Mouse (Mus musculus) ES-E14 (cell line): Measurements from ENCODE around the gene D10Wsu102e. TPM values are rescaled to one million over a fixed set of nuclear protein-coding genes. Genes with fewer than 3 reads are reported as not detected.
"Not testable (repeated sequence)": the region's sequence is repeated elsewhere in the genome, so short reads cannot be mapped to it uniquely, and the experiment has no call there.

Experiments
- DNase-seq: peaks from one replicate; pipeline ENCODE4 v3.0.0-alpha.2; 2013; ENCODE audit warnings: low read depth, low spot score
- H3K27ac ChIP-seq: 2 replicates; pipeline ENCODE4 v1.5.1; 2012; ENCODE audit warnings: low read depth, mild to moderate bottlenecking, low read length, moderate library complexity, mixed read lengths; ENCODE audit not compliant: poor library complexity, insufficient read depth, severe bottlenecking
- H3K36me3 ChIP-seq: 2 replicates; pipeline ENCODE4 v1.6.1; 2012; ENCODE audit warnings: mild to moderate bottlenecking, low read length, moderate library complexity, mixed read lengths; ENCODE audit not compliant: control insufficient read depth, poor library complexity, insufficient read depth, severe bottlenecking
- H3K4me1 ChIP-seq, 2 experiments: fragments of 150-350 bp in 1 of 2; sonication (generic) in 1 of 2; 2 replicates each; pipeline ENCODE4 v1.6.1; 2012; ENCODE audit warnings: low read length in 2 of 2, mild to moderate bottlenecking in 1 of 2, mixed read lengths in 1 of 2; ENCODE audit not compliant: control insufficient read depth in 2 of 2, insufficient read depth in 2 of 2, poor library complexity in 1 of 2
- H3K4me3 ChIP-seq, 2 experiments: fragments of 150-350 bp in 1 of 2; sonication (generic) in 1 of 2; 2 replicates each; pipeline ENCODE4 v1.5.1; 2012; ENCODE audit warnings: low read length in 2 of 2, low read depth in 1 of 2, mild to moderate bottlenecking in 1 of 2, mixed read lengths in 1 of 2; ENCODE audit not compliant: insufficient read depth in 1 of 2, poor library complexity in 1 of 2, severe bottlenecking in 1 of 2
- H3K9ac ChIP-seq: 2 replicates; pipeline ENCODE4 v1.6.1; 2012; ENCODE audit warnings: low read depth, mild to moderate bottlenecking, low read length, mixed read lengths; ENCODE audit not compliant: poor library complexity, insufficient read depth, severe bottlenecking
- H3K9me3 ChIP-seq: fragments of 150-350 bp; sonication (generic); 2 replicates; pipeline ENCODE4 v1.6.1; 2012; ENCODE audit warnings: low read depth, mild to moderate bottlenecking, low read length; ENCODE audit not compliant: control insufficient read depth, insufficient read depth
- CHD2 ChIP-seq: IDR thresholded peaks from 2 replicates; pipeline ENCODE4 v1.6.1; 2014; ENCODE audit warnings: mild to moderate bottlenecking, low read depth, low read length, inconsistent platforms
- HCFC1 ChIP-seq: IDR thresholded peaks from 2 replicates; pipeline ENCODE4 v1.6.1; 2012; ENCODE audit warnings: low read length, inconsistent platforms, borderline replicate concordance; ENCODE audit not compliant: insufficient read depth
- MAFK ChIP-seq: IDR thresholded peaks from 2 replicates; pipeline ENCODE4 v1.6.1; 2014; ENCODE audit warnings: mild to moderate bottlenecking, low read depth, low read length, inconsistent platforms; ENCODE audit not compliant: insufficient read depth
- ZC3H11A ChIP-seq: IDR thresholded peaks from 2 replicates; pipeline ENCODE4 v1.6.1; 2012; ENCODE audit warnings: low read depth, mild to moderate bottlenecking, inconsistent platforms, low read length, borderline replicate concordance
- ZNF384 ChIP-seq: IDR thresholded peaks from 2 replicates; pipeline ENCODE4 v1.6.1; 2012; ENCODE audit warnings: low read depth, low read length, inconsistent platforms
- in situ Hi-C, 2 experiments: fragments of 600-800 bp; cut with MboI; formaldehyde crosslinking; loops; one replicate each; pipeline ENCODE4 v1.15.1; 2025; ENCODE audit warnings: low sequenced_read_pairs in 2 of 2, inconsistent platforms in 1 of 2; ENCODE audit not compliant: unreplicated experiment in 2 of 2
- total RNA-seq: library from RNA; depleted of rRNA; stranded (reverse); fragments of 300-350 nt; gene quantifications from 2 replicates; pipeline ENCODE4 v1.2.3, GENCODE M21; 2012

Gene D10Wsu102e
- total RNA-seq, 1 experiment = 4.5 TPM

DNA sequence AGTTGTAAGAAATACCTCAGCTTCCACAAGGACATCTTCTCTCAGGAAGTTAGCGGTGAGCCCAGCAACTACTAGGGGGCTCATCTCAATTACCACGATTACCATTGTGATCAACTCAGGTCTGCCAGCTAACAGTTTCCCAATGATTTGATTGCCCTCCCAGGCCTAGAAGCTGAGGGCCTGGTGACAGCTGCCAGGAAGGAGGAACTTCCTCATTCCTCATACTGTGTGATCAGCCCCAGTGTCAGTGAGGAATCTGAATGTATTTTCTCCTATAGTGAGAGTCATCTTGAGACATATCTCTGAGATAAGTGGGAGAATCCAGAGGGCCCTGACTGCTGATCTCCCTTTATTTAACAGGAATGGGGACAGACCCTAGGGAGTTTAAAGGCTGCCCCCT lies 37.3 kb downstream of the D10Wsu102e start:
- H3K27ac ChIP-seq = no peak overlapping the region
- TF ChIP-seq HCFC1 = no peak
- no peak for TF ChIP-seq ZC3H11A
- TF ChIP-seq MAFK = no peak
- TF ChIP-seq CHD2 = no peak
- TF ChIP-seq ZNF384 = no peak
- H3K9ac ChIP-seq = no peak overlapping the region
- no peaks in the 10 kb centered on the region for H3K4me1 ChIP-seq
- in situ Hi-C loops = no loop called here
- peaks cover 19% of the 10 kb centered on the region for H3K36me3 ChIP-seq
- peaks cover 35% of the 10 kb centered on the region for H3K9me3 ChIP-seq
- no peak for DNase-seq
- no peak overlapping the region for H3K4me3 ChIP-seq

GRCm38 (mm10) chr10:83400896-83401295 lies 40.9 kb downstream of the D10Wsu102e start:
- H3K4me1 ChIP-seq, H3K4me3 ChIP-seq, DNase-seq, H3K9ac ChIP-seq, in situ Hi-C loops, H3K27ac ChIP-seq: not testable (repeated sequence)
- H3K36me3 ChIP-seq = peaks cover 24% of the 10 kb centered on the region
- peaks cover 26% of the 10 kb centered on the region; the same call in 1 of the 2 replicates for H3K9me3 ChIP-seq

DNA sequence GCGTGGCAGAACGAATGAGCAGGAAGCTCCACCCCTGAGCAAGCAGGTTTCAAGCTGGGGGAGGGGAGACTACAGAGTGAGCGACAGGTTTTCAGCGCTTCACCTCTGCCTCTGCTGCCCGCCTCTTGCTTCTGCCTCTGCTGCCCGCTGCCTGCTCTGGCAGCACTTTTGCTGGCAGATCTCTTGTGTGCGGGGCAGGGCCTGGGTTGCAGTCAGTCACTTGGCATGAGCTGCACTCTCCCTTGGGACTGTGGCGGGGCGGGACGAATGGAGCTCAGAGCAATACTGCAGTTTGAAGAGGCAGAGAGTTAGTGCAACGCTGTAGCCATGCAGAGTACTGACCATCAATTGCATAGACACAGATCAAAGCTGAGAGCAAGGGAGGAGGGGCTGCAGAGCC lies 45.0 kb downstream of the D10Wsu102e start:
- in situ Hi-C loops = no loop called here
- H3K27ac ChIP-seq = no peak overlapping the region
- peaks cover 34% of the 10 kb centered on the region for H3K9me3 ChIP-seq
- DNase-seq = no peak
- no peak overlapping the region for H3K4me3 ChIP-seq
- H3K9ac ChIP-seq = no peak overlapping the region
- no peaks in the 10 kb centered on the region for H3K4me1 ChIP-seq
- peaks cover 36% of the 10 kb centered on the region for H3K36me3 ChIP-seq
- TF ChIP-seq ZC3H11A (no peak), HCFC1 (no peak), MAFK (no peak), ZNF384 (no peak), CHD2 (no peak)

DNA sequence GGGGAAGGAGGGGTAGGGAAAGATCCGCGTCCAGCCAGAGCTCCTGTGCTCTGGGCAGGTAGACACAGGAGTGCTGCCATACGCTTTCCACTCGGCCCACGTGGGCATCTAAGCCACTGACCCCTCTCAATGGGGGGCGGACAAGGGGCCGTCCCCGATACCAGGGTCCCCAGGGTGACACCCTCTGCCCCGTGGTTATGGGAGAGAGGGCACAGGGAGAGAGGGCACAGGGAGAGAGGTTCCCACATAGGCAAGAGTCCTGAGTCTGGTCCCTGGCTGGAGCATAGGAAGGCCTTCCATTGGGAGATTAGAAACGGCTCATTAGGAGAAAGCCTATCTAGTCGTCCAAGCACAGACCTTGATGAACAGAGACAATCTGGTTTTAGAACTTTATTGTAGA lies 45.7 kb downstream of the D10Wsu102e start:
- H3K27ac ChIP-seq = no peak overlapping the region
- no peak for DNase-seq
- TF ChIP-seq ZNF384 (no peak), ZC3H11A (no peak), MAFK (no peak), HCFC1 (no peak), CHD2 (no peak)
- no peak overlapping the region for H3K9ac ChIP-seq
- in situ Hi-C loops = no loop called here
- no peak overlapping the region for H3K4me3 ChIP-seq
- peaks cover 39% of the 10 kb centered on the region for H3K9me3 ChIP-seq
- H3K4me1 ChIP-seq = no peaks in the 10 kb centered on the region
- peaks cover 37% of the 10 kb centered on the region for H3K36me3 ChIP-seq

DNA sequence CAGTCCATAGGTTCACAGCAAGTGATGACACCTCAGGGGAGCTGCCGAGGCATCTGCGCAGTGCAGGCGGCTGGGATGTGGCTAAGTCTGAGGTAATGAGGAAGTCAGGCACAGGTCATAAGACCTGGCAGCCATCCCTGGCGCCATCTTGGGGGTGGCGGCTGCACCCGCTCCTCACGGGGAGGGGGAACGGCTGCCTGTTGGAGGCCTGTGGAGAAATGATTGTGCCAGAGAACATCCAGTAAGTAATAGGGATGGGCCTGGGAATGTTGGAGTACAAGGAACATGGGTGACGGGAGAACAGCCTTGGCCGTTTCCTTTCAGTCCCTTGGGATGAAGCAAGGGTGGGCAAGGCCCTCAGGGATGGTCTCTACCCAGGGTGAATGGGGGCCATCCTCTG lies 47.1 kb downstream of the D10Wsu102e start:
- no peak for DNase-seq
- Histone ChIP-seq H3K9me3 (peaks cover 45% of the 10 kb centered on the region), H3K4me3 (no peak overlapping the region), H3K4me1 (no peaks in the 10 kb centered on the region), H3K9ac (no peak overlapping the region), H3K27ac (no peak overlapping the region; the same call in 1 of the 2 replicates), H3K36me3 (peaks cover 49% of the 10 kb centered on the region)
- in situ Hi-C loops = no loop called here
- TF ChIP-seq ZNF384 = no peak

DNA sequence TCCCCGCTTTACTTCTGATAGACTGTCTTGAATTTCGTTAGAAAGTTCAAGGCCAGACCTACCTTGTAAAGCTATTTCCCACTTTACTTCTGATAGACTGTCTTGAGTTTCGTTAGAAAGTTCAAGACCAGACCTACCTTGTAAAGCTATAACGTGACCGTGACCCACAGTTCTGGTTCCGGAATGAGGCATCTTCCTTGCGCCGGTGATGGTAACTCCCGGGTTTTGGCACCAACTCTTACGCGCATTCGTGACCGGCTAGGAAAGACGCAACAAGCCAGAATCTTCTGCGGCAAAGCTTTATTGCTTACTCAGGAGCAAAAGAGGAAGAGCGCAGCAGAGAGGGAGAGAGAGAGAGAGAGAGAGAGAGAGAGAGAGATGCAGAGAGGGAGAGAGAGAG lies 58.4 kb downstream of the D10Wsu102e start:
- H3K4me1 ChIP-seq, H3K27ac ChIP-seq, H3K4me3 ChIP-seq, DNase-seq, in situ Hi-C loops, H3K9ac ChIP-seq: not testable (repeated sequence)
- H3K36me3 ChIP-seq = peaks cover 27% of the 10 kb centered on the region
- peaks cover 29% of the 10 kb centered on the region for H3K9me3 ChIP-seq
